Mouse (Mus musculus) layer of hippocampus, adult 9-11 months (tissue): ENCODE results near the gene Olfr586.

Experiments
- DNase-seq: peaks from one replicate; pipeline ENCODE4 v3.0.0; 2022

Gene Olfr586

DNA sequence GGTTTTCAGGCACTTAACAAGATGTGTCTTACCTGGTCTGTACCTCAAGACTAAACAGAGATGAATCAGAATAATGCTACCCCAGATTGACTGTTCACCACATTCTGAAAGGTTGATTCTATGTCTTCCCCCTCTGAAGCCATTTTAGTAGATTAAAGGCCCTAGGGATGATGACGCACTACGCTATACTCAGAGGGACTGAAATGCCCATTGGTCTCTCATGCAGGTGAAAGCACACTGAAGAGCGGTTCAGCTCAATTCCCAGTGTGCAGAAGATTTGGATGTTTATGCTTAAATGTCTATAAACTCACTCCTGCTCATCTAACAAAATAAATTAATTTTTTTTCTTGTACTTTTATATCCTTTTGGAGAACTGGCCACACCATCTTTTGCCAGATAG, at the start of gene Olfr586:
Olfr586 (minus strand) TSS at position 101 of the 400 bp plus-strand sequence.
- no peak for DNase-seq

DNA sequence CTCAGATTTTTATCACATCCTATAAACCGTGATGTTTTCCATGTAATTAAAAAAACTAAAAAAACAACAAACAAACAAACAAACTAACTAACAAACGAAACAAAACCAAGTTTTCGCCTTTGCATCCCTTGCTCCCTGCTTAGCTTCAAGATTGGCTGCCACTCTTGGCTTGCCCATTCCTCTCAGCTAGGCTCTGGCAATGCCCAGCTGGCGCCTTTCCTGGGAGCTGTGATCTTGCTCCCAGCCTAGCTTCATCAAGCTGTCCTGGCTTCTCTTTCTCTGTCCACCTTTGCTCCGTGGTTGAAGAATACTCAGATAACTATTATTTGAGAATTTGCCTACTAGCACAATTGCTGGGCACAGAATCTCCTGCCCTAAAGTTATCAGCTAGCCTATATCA, 44.3 kb upstream of the Olfr586 start:
- DNase-seq = no peak

DNA sequence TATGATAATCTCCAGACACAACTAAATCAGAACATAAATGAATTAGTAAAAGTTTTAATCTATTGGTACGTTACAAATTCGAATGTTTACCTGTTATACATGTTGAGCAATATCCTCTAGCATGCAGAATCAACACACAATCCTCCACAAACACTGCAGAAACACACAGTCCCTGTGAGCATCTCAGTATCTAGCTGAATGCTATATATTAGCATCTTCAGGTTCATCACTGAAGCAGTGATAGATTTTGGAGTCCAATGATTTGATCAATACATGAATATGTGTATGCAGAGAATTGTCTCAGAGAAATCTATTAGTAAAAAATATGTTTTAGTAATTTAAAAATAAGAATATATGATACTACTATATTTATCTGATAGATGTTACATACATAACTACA, 30.8 kb upstream of the Olfr586 start, which contains the start of gene Olfr589:
Olfr589 (minus strand) TSS at position 101 of the 400 bp plus-strand sequence.
- DNase-seq = no peak

DNA sequence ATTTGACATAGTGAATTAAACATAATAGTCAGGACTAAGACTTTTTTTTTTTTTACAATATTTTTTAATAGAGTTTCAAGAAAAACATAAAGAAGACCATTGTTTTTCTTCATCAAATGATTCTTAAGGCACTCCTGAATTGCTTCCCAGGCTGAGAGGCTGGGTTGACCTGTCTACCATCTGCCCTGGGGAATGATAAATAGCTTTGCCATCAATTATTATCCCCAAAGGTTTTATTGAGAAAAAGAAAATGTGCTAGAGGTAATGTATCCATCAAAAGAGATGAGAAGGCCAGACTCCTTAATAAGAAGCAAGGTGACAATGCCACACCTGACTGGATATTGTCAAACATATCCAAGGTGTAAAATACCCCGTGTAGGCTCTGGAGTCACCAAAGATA, 15.1 kb upstream of the Olfr586 start, which contains the start of gene Olfr588-ps1:
Olfr588-ps1 (plus strand) TSS at position 301 of the 400 bp plus-strand sequence.
- DNase-seq = no peak

DNA sequence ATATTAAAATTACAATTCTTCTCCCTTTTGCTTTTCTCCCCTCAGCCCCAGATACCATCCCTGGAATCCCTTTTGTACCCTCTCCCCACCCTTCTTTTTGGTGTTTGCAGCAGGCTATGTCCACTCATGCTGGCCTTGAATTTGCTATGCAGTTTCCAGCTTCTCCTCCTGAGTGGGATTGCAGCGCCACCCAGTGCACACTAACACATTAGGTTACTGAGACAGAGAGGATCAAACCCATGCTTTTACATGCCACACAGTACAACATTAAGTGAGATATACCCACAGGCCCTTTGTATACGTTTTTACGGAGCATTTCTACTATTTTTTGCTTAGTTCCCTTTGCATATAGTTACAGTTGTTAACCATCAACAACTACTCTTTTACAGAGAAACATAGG, 6.0 kb downstream of the Olfr586 start:
- DNase-seq = no peak

DNA sequence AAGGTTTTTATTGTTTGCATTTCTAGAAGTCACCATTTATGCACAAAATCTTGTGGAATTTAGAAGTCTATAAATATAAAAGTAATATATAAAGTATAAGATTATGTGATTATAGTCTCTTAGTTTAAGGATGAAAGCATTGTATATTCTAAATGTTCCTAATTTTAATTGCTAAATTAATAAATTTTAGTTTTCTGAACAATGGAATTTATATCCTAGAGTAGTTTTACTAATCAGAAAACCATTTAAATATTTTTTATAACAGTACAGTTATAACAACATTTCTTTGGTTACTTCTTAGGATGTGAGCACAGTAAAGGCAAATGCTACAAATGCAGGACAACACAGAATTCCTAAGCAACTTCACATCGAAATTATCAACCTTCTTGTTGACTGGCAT, 28.0 kb downstream of the Olfr586 start, which contains the start of gene Olfr585:
Olfr585 (plus strand) TSS at position 301 of the 400 bp plus-strand sequence.
- no peak for DNase-seq

DNA sequence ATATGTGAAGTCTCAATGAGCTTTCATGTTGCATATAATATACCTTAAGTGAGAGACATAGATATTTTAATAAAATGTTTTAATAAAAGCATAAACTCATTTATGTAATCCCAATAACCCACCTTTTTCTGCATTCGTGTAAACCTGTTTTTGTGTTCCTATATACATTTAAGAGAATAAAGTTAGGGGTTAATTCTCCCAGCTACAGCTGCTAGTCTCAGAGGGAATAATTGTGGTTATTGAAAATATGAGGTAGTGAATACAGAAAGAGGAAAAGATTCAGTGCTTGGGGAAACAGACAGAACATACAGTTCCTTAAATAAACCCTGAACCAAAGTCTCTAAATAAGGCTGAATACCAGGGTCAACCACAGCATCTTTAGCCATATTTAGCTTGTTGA, 43.9 kb downstream of the Olfr586 start, which contains the start of gene Olfr584:
Olfr584 (plus strand) TSS at position 301 of the 400 bp plus-strand sequence.
- DNase-seq = no peak
